Mouse (Mus musculus) heart, embryonic 16.5 days (tissue): ENCODE data around the gene Cklf. TPM values are rescaled to one million over a fixed set of nuclear protein-coding genes. Genes with fewer than 3 reads are reported as not detected.

ENCODE experiments used
- ATAC-seq: fragments of 200-750 bp; cut with Nextera tagmentation; replicated peaks from 2 replicates; pipeline ENCODE4 v1.8.0; 2017; ENCODE audit warnings: moderate number of reproducible peaks; ENCODE audit not compliant: insufficient read depth, low FRiP score; ENCODE audit errors: extremely low read depth
- H3K27ac ChIP-seq: fragments of 300-500 bp; sonication (generic); 2 replicates; pipeline ENCODE4 v1.5.1; 2014; ENCODE audit warnings: mild to moderate bottlenecking, low read length, control low read depth, moderate library complexity
- H3K27me3 ChIP-seq: fragments of 300-500 bp; sonication (generic); 2 replicates; pipeline ENCODE4 v1.6.1; 2014; ENCODE audit warnings: low read length, mixed read lengths; ENCODE audit not compliant: control insufficient read depth, insufficient read depth
- H3K36me3 ChIP-seq: fragments of 300-500 bp; sonication (generic); 2 replicates; pipeline ENCODE4 v1.6.1; 2014; ENCODE audit not compliant: control insufficient read depth, insufficient read depth
- H3K4me1 ChIP-seq: fragments of 300-500 bp; sonication (generic); 2 replicates; pipeline ENCODE4 v1.6.1; 2014; ENCODE audit warnings: low read length, mixed read lengths; ENCODE audit not compliant: control insufficient read depth, insufficient read depth
- H3K4me2 ChIP-seq: fragments of 300-500 bp; sonication (generic); 2 replicates; pipeline ENCODE4 v1.6.1; 2014; ENCODE audit warnings: low read depth, mild to moderate bottlenecking, control low read depth, low read length
- H3K4me3 ChIP-seq: fragments of 300-500 bp; sonication (generic); 2 replicates; pipeline ENCODE4 v1.5.1; 2014; ENCODE audit warnings: mild to moderate bottlenecking, control low read depth, low read length
- H3K9ac ChIP-seq: fragments of 300-500 bp; sonication (generic); 2 replicates; pipeline ENCODE4 v1.6.1; 2014; ENCODE audit warnings: low read length, control low read depth
- H3K9me3 ChIP-seq: fragments of 300-500 bp; sonication (generic); replicated peaks from 2 replicates; pipeline ENCODE4 v1.6.1; 2016; ENCODE audit warnings: low read length; ENCODE audit not compliant: control insufficient read depth
- WGBS: fragments of 180-500 bp; shearing (Covaris S2); extraction: QIAGEN DNeasy Blood & Tissue Kit; methylation state at CpG from one replicate; pipeline ENCODE4 v1.1.7; 2014; 5-methylcytosine and 5-hydroxymethylcytosine counted together
- polyA plus RNA-seq: library from polyadenylated mRNA; unstranded; fragments of >200 nt; fragmentation: Nextera tagmentation; extraction: Ambion mirVana; gene quantifications from 2 replicates; pipeline ENCODE4 v1.2.1, GENCODE M21; 2015

Gene Cklf
- polyA plus RNA-seq: 24.9 and 27.2 TPM in 2 replicates

DNA sequence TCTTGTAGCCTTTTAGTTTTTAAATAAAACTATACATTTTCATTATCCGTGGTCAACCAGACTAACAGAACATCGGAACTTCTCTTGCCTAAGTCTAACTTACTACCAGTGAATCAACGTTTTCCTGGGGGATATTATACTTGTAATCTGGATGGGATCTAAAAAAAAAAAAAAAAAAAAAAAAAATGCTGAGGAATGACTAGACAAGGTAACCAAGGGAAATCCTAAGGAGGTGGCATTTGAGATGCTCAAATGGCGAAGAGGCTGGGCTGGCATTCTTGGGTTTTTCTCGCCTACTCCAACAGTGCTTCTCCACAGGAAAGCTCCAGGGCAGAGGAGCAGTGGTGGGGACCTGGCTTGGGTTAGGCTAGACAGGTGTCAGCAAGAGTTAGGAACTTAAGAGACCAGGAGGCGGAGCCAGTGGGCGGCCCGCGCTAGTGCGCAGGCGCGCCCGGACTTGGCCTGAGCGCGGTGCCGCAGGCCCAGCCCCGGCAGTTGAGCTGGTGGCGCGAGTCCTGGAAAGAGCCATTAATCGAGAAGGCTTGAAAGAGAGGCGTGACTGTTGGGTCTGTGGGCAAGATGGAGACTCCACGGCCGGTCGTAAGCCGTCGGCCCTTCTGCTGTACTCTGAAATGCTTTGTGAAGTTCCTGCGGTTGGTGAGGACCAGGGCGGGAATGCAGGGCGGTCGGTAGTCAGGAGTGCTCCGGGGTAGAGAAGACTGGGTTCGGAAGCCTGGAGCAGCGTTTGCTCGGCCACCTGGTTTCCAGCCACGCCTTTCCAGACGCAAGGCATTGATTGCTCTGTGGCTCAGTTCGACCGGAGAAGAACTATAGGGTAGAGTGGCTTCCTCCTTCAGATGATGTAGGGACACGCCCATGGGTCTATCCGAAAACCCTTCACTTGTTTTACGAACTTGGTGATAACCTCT lies at the start of gene Cklf:
Gene Cklf (plus strand): TSS at position 423 of the 929 bp plus-strand sequence.
- peak within 1 kb of the TSS; percentile 70 for H3K4me2 ChIP-seq
- H3K9ac ChIP-seq: peak within 1 kb of the TSS; percentile 88
- H3K36me3 ChIP-seq: no peaks in the 10 kb centered on the region
- peak within 1 kb of the TSS; percentile 81 for H3K27ac ChIP-seq
- WGBS: 4% methylated on average over 41 of the region's 41 CpGs
- H3K4me1 ChIP-seq: peaks cover 13% of the 10 kb centered on the region
- peak within 1 kb of the TSS; percentile 88 for H3K4me3 ChIP-seq
- H3K27me3 ChIP-seq: no peaks in the 10 kb centered on the region
- no peaks in the 10 kb centered on the region for H3K9me3 ChIP-seq
- ATAC-seq: peak; percentile 83

DNA sequence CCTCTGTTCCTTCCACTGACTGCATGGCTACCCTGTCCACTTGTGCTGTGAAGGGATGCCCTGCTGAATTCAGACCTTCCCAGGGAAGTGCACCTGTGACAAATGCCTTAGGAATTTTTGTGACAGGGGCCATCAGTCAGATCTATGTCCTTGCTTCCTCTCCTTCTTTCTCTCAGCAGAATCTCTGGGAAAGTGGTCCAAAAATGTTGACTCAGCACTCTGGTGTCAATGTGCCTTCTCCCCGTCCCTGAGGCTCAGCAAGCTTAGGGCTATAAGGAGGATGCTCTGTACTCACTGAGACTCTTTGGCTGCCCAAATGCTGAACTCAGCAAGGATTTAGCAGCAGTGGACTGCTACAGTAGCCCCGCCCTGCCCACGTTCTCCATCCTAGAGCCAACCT lies 49.0 kb upstream of the Cklf start:
- ATAC-seq: no peak
- H3K4me2 ChIP-seq: no peak overlapping the region
- no peaks in the 10 kb centered on the region for H3K27me3 ChIP-seq
- WGBS: 74% methylated on average over 3 of the region's 3 CpGs
- no peaks in the 10 kb centered on the region for H3K9me3 ChIP-seq
- H3K4me3 ChIP-seq: no peak overlapping the region
- H3K9ac ChIP-seq: no peak overlapping the region
- H3K36me3 ChIP-seq: no peaks in the 10 kb centered on the region
- H3K27ac ChIP-seq: no peak overlapping the region
- no peaks in the 10 kb centered on the region for H3K4me1 ChIP-seq

GRCm38 (mm10) chr8:104202320-104202719 lies 48.3 kb upstream of the Cklf start:
- Histone ChIP-seq H3K9me3 (no peaks in the 10 kb centered on the region), H3K27ac (no peak overlapping the region), H3K4me1 (no peaks in the 10 kb centered on the region), H3K4me2 (no peak overlapping the region), H3K4me3 (no peak overlapping the region), H3K9ac (no peak overlapping the region), H3K27me3 (no peaks in the 10 kb centered on the region), H3K36me3 (no peaks in the 10 kb centered on the region)
- no peak for ATAC-seq
- 80% methylated on average over 4 of the region's 4 CpGs for WGBS

DNA sequence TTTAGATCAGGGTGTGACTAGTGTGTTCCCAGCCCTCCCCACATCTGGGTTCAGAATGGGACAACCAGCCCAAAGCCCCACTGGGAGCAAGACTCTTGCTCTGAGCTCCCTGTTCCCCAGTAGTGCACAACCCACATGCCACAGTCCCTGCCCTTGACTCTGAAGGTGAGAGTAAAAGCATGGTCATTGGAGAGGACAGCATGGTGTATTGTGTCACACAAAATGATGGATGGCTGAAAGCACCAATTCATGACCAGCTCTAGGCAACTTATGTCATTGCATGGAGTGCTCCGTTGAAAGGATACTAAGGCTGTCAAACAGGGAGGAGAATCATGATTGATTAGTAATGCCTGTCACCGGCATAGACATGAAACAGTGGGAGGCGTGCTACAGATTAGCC lies 45.4 kb upstream of the Cklf start:
- no peak overlapping the region for H3K4me2 ChIP-seq
- WGBS: 67% methylated on average over 3 of the region's 3 CpGs
- H3K27me3 ChIP-seq: no peaks in the 10 kb centered on the region
- no peak overlapping the region for H3K27ac ChIP-seq
- no peaks in the 10 kb centered on the region for H3K4me1 ChIP-seq
- H3K9me3 ChIP-seq: no peaks in the 10 kb centered on the region; the same call in 1 of the 2 replicates
- H3K9ac ChIP-seq: no peak overlapping the region
- no peaks in the 10 kb centered on the region for H3K36me3 ChIP-seq
- ATAC-seq: no peak
- H3K4me3 ChIP-seq: no peak overlapping the region

DNA sequence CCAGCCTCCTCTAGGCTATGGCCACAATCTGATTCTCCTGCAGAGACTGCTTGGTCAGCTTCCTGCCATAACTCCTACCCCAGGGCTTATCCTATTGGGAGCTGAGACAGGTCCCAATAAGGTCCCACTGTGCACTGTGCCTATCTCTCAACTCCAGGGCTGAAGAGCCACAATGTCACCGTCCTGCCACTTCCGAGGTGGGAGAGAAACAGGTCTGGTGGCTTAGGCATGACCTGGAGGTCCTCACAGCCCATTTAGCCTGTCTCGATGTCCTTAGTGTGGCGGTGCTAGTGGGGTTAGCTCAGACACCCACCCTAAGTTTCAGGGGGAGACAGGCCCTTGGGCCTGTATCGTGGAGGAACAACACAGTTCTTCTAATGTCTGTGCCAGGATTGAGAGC lies 33.1 kb upstream of the Cklf start:
- no peak overlapping the region for H3K4me2 ChIP-seq
- ATAC-seq: no peak
- WGBS: 82% methylated on average over 5 of the region's 5 CpGs
- no peaks in the 10 kb centered on the region for H3K27me3 ChIP-seq
- no peak overlapping the region for H3K9ac ChIP-seq
- no peak overlapping the region for H3K27ac ChIP-seq
- H3K4me3 ChIP-seq: no peak overlapping the region
- H3K4me1 ChIP-seq: 0 out of 2 replicates have a peak, but pooled peaks cover 2% of the 10 kb centered on the region
- no peaks in the 10 kb centered on the region for H3K36me3 ChIP-seq
- H3K9me3 ChIP-seq: no peaks in the 10 kb centered on the region

DNA sequence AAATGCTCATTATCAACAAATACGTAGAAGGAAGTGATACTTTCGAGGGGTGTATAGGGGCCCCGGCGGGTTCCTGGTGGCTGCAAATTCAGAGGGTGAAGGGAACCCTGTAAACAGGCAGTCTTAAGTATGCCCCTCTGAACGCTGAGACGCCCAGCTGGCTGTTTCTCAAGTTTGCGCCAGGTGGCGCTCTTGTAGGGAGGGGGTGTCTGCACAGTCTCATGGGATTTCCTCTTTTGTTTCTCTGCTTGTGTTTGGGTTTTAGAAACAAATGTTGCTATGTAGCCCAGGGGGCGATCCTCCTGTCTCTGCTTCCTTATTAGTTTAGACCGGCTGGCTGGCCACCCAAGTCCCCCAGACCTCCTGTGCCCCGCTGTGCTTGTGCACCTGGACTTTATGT lies 31.6 kb upstream of the Cklf start:
- 0 out of 2 replicates have a peak, but pooled peaks have one; percentile 58 for ATAC-seq
- Histone ChIP-seq H3K9me3 (0 out of 2 replicates have a peak, but pooled peaks cover 3% of the 10 kb centered on the region), H3K36me3 (no peaks in the 10 kb centered on the region), H3K9ac (no peak overlapping the region), H3K4me2 (peak overlapping the region; percentile 33), H3K4me1 (0 out of 2 replicates have a peak, but pooled peaks cover 2% of the 10 kb centered on the region), H3K27ac (no peak overlapping the region), H3K27me3 (no peaks in the 10 kb centered on the region), H3K4me3 (no peak overlapping the region)
- 19% methylated on average over 11 of the region's 11 CpGs for WGBS

DNA sequence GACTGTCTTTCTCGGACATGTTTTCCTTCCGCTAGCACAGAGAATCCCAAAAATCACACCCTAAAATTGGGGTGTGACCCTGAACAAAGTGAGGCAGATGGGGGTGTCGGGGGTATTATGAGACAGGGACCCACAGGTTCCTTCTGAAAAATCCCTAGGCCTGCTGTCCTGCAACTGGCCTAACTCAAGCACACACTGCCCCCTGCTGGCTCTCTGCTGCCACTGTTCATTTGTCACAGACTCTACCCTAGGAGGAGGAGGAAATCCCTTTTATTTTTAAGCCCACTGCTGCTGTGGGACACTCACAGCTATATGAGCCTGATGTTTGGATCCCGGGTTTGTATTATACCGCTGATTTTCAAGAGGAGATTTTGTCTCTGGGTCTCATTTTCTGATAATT lies 30.9 kb upstream of the Cklf start:
- H3K27ac ChIP-seq: no peak overlapping the region
- no peak overlapping the region for H3K9ac ChIP-seq
- 40% methylated on average over 5 of the region's 5 CpGs for WGBS
- no peak overlapping the region for H3K4me2 ChIP-seq
- 0 out of 2 replicates have a peak, but pooled peaks cover 3% of the 10 kb centered on the region for H3K9me3 ChIP-seq
- no peak for ATAC-seq
- no peaks in the 10 kb centered on the region for H3K27me3 ChIP-seq
- H3K4me3 ChIP-seq: no peak overlapping the region
- 0 out of 2 replicates have a peak, but pooled peaks cover 2% of the 10 kb centered on the region for H3K4me1 ChIP-seq
- no peaks in the 10 kb centered on the region for H3K36me3 ChIP-seq

- ATAC-seq: no peak
- WGBS: 87% methylated on average over 5 of the region's 5 CpGs
- peaks cover 49% of the 10 kb centered on the region for H3K36me3 ChIP-seq
Measured at GRCm38 (mm10) chr8:104227048-104227447, 23.6 kb upstream of the Cklf start.

GRCm38 (mm10) chr8:104230377-104230776 lies 20.3 kb upstream of the Cklf start:
- Histone ChIP-seq H3K4me1 (no peaks in the 10 kb centered on the region), H3K4me3 (no peak overlapping the region), H3K36me3 (peaks cover 60% of the 10 kb centered on the region), H3K9ac (no peak overlapping the region), H3K27me3 (no peaks in the 10 kb centered on the region), H3K4me2 (no peak overlapping the region), H3K27ac (no peak overlapping the region), H3K9me3 (no peaks in the 10 kb centered on the region)
- no peak for ATAC-seq
- 79% methylated on average over 9 of the region's 9 CpGs for WGBS

More at GRCm38 (mm10) chr8:104227048-104227447, 23.6 kb upstream of the Cklf start:
- H3K27ac ChIP-seq: no peak overlapping the region
- H3K9me3 ChIP-seq: 0 out of 2 replicates have a peak, but pooled peaks cover 3% of the 10 kb centered on the region
- H3K4me1 ChIP-seq: no peaks in the 10 kb centered on the region
- no peak overlapping the region for H3K4me2 ChIP-seq
- no peaks in the 10 kb centered on the region for H3K27me3 ChIP-seq
- no peak overlapping the region for H3K9ac ChIP-seq
- H3K4me3 ChIP-seq: no peak overlapping the region
